13 mouse cellular contexts compared by ENCODE assay signal in the genomic region with DNA sequence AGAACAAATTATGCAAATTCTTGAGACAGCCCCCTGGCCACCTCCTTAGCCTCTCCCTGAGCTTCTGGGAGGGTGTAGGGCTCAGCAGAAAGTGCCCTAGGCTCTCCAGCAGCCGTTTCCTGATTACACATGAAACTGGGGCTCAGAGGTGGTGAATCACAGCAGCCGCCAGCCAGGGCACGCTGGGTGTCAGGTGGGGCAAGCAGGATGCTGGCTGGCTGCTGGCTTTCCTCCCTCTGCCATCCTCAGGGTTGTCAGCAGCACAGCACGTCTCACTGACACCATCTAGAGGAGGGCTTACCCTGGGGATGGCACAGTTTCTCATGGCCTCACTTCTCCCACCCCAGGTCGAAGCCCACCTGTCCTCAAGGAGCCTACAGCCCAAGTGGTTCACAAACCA. TPM values are rescaled to one million over a fixed set of nuclear protein-coding genes. Genes with fewer than 3 reads are reported as not detected.
DNase-seq lines count a peak whose midpoint lies in the region; ATAC-seq lines count a peak whose summit lies in the region.
"Had no signal": no experiment of that assay in that cellular context is flagged by ENCODE, and none has a peak within 500 bp of the region (broad histone marks: within the 10 kb centered on the region; RNA-seq: fewer than 3 reads in every experiment).

No protein-coding gene starts in this region.

- no peaks in the 10 kb centered on the region for H3K27me3 ChIP-seq in intestine, embryonic 14.5 days (replicated peaks; ENCODE audit: control insufficient read depth, insufficient read depth, low read length)
- H3K27me3 ChIP-seq in intestine, embryonic 16.5 days (replicated peaks; ENCODE audit: control insufficient read depth, insufficient read depth, low read length): no peaks in the 10 kb centered on the region
- H3K27me3 ChIP-seq in stomach, embryonic 15.5 days (replicated peaks): no peaks in the 10 kb centered on the region

- WGBS in intestine, embryonic 14.5 days: 23% methylated on average over 5 of the region's 5 CpGs
- WGBS in intestine, embryonic 16.5 days: 23% methylated on average over 5 of the region's 5 CpGs
- WGBS in stomach, embryonic 15.5 days: 27% methylated on average over 5 of the region's 5 CpGs

- no peaks in the 10 kb centered on the region for H3K36me3 ChIP-seq in intestine, embryonic 14.5 days (ENCODE audit: control insufficient read depth, insufficient read depth, low read length)
- H3K36me3 ChIP-seq in intestine, embryonic 16.5 days (ENCODE audit: control insufficient read depth, insufficient read depth, low read length): no peaks in the 10 kb centered on the region
- no peaks in the 10 kb centered on the region for H3K36me3 ChIP-seq in stomach, embryonic 15.5 days

- H3K4me1 ChIP-seq in intestine, embryonic 14.5 days (replicated peaks; ENCODE audit: control insufficient read depth, insufficient read depth, low read length): peaks cover 25% of the 10 kb centered on the region
- H3K4me1 ChIP-seq in intestine, embryonic 16.5 days (ENCODE audit: control insufficient read depth, insufficient read depth, low read length): peaks cover 37% of the 10 kb centered on the region
- H3K4me1 ChIP-seq in stomach, embryonic 15.5 days: peaks cover 40% of the 10 kb centered on the region

- DNase-seq in intestine, embryonic 14.5 days (ENCODE audit: low spot score): peak; percentile 57
- DNase-seq in A20 (ENCODE audit: low read depth, low spot score): peak; percentile 22
- DNase-seq in right cerebral cortex, postnatal 10 days (ENCODE audit: low spot score in 2 of 2): no peak
- no peak for DNase-seq in layer of hippocampus, adult 8-10 months (ENCODE audit: low spot score in 2 of 2)
- no peak for DNase-seq in left cerebral cortex, adult 9 months (ENCODE audit: low spot score in 2 of 2)
- DNase-seq: cerebellum, postnatal 14 days; kidney, adult 9 months had no signal

- no peak overlapping the region for H3K4me2 ChIP-seq in intestine, embryonic 14.5 days (ENCODE audit: low read length)
- H3K4me2 ChIP-seq in intestine, embryonic 16.5 days (ENCODE audit: low read depth, low read length): no peak overlapping the region
- H3K4me2 ChIP-seq in stomach, embryonic 15.5 days: no peak overlapping the region

- no peak overlapping the region for H3K4me3 ChIP-seq in intestine, embryonic 14.5 days (ENCODE audit: low read depth, low read length)
- H3K4me3 ChIP-seq in intestine, embryonic 16.5 days (ENCODE audit: low read length): no peak overlapping the region
- H3K4me3 ChIP-seq in stomach, embryonic 15.5 days (replicated peaks): no peak overlapping the region

- no peaks in the 10 kb centered on the region for H3K9me3 ChIP-seq in intestine, embryonic 14.5 days (ENCODE audit: control insufficient read depth, low read length)
- no peaks in the 10 kb centered on the region for H3K9me3 ChIP-seq in intestine, embryonic 16.5 days (ENCODE audit: control insufficient read depth, low read length)
- H3K9me3 ChIP-seq in stomach, embryonic 15.5 days: no peaks in the 10 kb centered on the region

- no peak for ATAC-seq in intestine, embryonic 14.5 days (replicated peaks; ENCODE audit: low FRiP score, low TSS enrichment, low read depth)
- no peak for ATAC-seq in intestine, embryonic 16.5 days
- peak; percentile 49 for ATAC-seq in activated CD4-positive, CD25-positive, alpha-beta regulatory T cell, adult 4 months
- no peak for ATAC-seq in stomach, embryonic 15.5 days (ENCODE audit: insufficient read depth, low FRiP score, low read depth)

- no peak overlapping the region for H3K27ac ChIP-seq in intestine, embryonic 14.5 days (ENCODE audit: low read depth)
- H3K27ac ChIP-seq in intestine, embryonic 16.5 days (ENCODE audit: low read length): no peak overlapping the region
- 0 out of 2 replicates have a peak overlapping the region, but pooled peaks have one; percentile 11 for H3K27ac ChIP-seq in stomach, embryonic 15.5 days

- H3K9ac ChIP-seq in intestine, embryonic 14.5 days (ENCODE audit: low read length): no peak overlapping the region
- no peak overlapping the region for H3K9ac ChIP-seq in intestine, embryonic 16.5 days (ENCODE audit: low read depth, low read length)
- no peak overlapping the region for H3K9ac ChIP-seq in stomach, embryonic 15.5 days

RNA-seq across cellular contexts. Expression of a gene that starts 14.1 kb away (rescaled TPM):
- polyA plus RNA-seq in intestine, embryonic 14.5 days (2014; fragmentation: Nextera tagmentation; extraction: Ambion mirVana): 44.9 and 45.7 TPM in 2 replicates
- 34.5 and 36.1 TPM in 2 replicates for polyA plus RNA-seq in intestine, embryonic 16.5 days (2015; fragmentation: Nextera tagmentation; extraction: Ambion mirVana)
- not detected for polyA plus RNA-seq in activated CD4-positive, CD25-positive, alpha-beta regulatory T cell, adult 4 months (2017; shearing (Covaris generic))
- polyA plus RNA-seq in stomach, embryonic 15.5 days (2015; fragmentation: Nextera tagmentation; extraction: Ambion mirVana): 54.1 and 62.1 TPM in 2 replicates
- 10 to 100 TPM; 14.5 to 18.7 (median 16.2) TPM for total RNA-seq in layer of hippocampus, adult 8-10 months (2022)

RNA-seq across cellular contexts. Expression of a gene that starts 25.5 kb away (rescaled TPM):
- 7.3 and 8.6 TPM in 2 replicates for polyA plus RNA-seq in intestine, embryonic 14.5 days (2014; fragmentation: Nextera tagmentation; extraction: Ambion mirVana)
- polyA plus RNA-seq in intestine, embryonic 16.5 days (2015; fragmentation: Nextera tagmentation; extraction: Ambion mirVana): 5.2 and 6.1 TPM in 2 replicates
- polyA plus RNA-seq in activated CD4-positive, CD25-positive, alpha-beta regulatory T cell, adult 4 months (2017; shearing (Covaris generic)): not detected
- 6.6 and 7.6 TPM in 2 replicates for polyA plus RNA-seq in stomach, embryonic 15.5 days (2015; fragmentation: Nextera tagmentation; extraction: Ambion mirVana)
- 1 to 10 TPM; 6.6 to 8.2 (median 6.9) TPM for total RNA-seq in layer of hippocampus, adult 8-10 months (2022)
- total RNA-seq: MEL had no signal

RNA-seq across cellular contexts. Expression of a gene that starts 27.0 kb away (rescaled TPM):
- polyA plus RNA-seq in intestine, embryonic 14.5 days (2014; fragmentation: Nextera tagmentation; extraction: Ambion mirVana): 776 and 848 TPM in 2 replicates
- 1,298 and 1,309 TPM in 2 replicates for polyA plus RNA-seq in intestine, embryonic 16.5 days (2015; fragmentation: Nextera tagmentation; extraction: Ambion mirVana)
- polyA plus RNA-seq in activated CD4-positive, CD25-positive, alpha-beta regulatory T cell, adult 4 months (2017; shearing (Covaris generic)): not detected
- polyA plus RNA-seq in stomach, embryonic 15.5 days (2015; fragmentation: Nextera tagmentation; extraction: Ambion mirVana): 210 and 299 TPM in 2 replicates
- total RNA-seq in layer of hippocampus, adult 8-10 months (2022): not detected
- total RNA-seq: gastrocnemius, postnatal 4 days; MEL had no signal
- polyA plus RNA-seq: limb, embryonic 11.5 days had no signal

RNA-seq across cellular contexts. Expression of a gene that starts 48.7 kb away (rescaled TPM):
- 38.1 and 44.4 TPM in 2 replicates for polyA plus RNA-seq in intestine, embryonic 14.5 days (2014; fragmentation: Nextera tagmentation; extraction: Ambion mirVana)
- 56.3 and 57.4 TPM in 2 replicates for polyA plus RNA-seq in intestine, embryonic 16.5 days (2015; fragmentation: Nextera tagmentation; extraction: Ambion mirVana)
- polyA plus RNA-seq in activated CD4-positive, CD25-positive, alpha-beta regulatory T cell, adult 4 months (2017; shearing (Covaris generic)): 10 to 100 TPM; 13.8 to 18.1 TPM
- polyA plus RNA-seq in stomach, embryonic 15.5 days (2015; fragmentation: Nextera tagmentation; extraction: Ambion mirVana): 47.1 TPM in 2 replicates
- 10 to 100 TPM; 59.2 to 63.9 (median 62.6) TPM for total RNA-seq in layer of hippocampus, adult 8-10 months (2022)

RNA-seq across cellular contexts. Expression of a gene that starts 55.0 kb away (rescaled TPM):
- polyA plus RNA-seq in intestine, embryonic 14.5 days (2014; fragmentation: Nextera tagmentation; extraction: Ambion mirVana): 18.4 and 19.1 TPM in 2 replicates
- 17.2 and 18.2 TPM in 2 replicates for polyA plus RNA-seq in intestine, embryonic 16.5 days (2015; fragmentation: Nextera tagmentation; extraction: Ambion mirVana)
- polyA plus RNA-seq in activated CD4-positive, CD25-positive, alpha-beta regulatory T cell, adult 4 months (2017; shearing (Covaris generic)): 10 to 100 TPM; 47.5 to 55.4 TPM
- polyA plus RNA-seq in stomach, embryonic 15.5 days (2015; fragmentation: Nextera tagmentation; extraction: Ambion mirVana): 18.0 and 21.1 TPM in 2 replicates
- 10 to 100 TPM in 1 of 4 experiments, 1 to 10 TPM in 3; 6.5 to 11.2 (median 8.1) TPM for total RNA-seq in layer of hippocampus, adult 8-10 months (2022)

Comparison
In these comparisons a context has a peak if more than half of its experiments do, and no peak if none do; other contexts are left out.
1. DNase-seq: peak in intestine, embryonic 14.5 days (single experiment) and A20 (single experiment); none in right cerebral cortex, postnatal 10 days (0 of 2), layer of hippocampus, adult 8-10 months (0 of 2) and left cerebral cortex, adult 9 months (0 of 2).
2. RNA of a gene that starts 14.1 kb away (polyA plus RNA-seq): 54.1 to 62.1 TPM in stomach, embryonic 15.5 days, 44.9 to 45.7 TPM in intestine, embryonic 14.5 days and 34.5 to 36.1 TPM in intestine, embryonic 16.5 days; not detected in activated CD4-positive, CD25-positive, alpha-beta regulatory T cell, adult 4 months; every median in the first group is over 10 times any median in the second.
3. RNA of a gene that starts 27.0 kb away (polyA plus RNA-seq): 1,298 to 1,309 TPM in intestine, embryonic 16.5 days, 776 to 848 TPM in intestine, embryonic 14.5 days and 210 to 299 TPM in stomach, embryonic 15.5 days; not detected in activated CD4-positive, CD25-positive, alpha-beta regulatory T cell, adult 4 months; every median in the first group is over 100 times any median in the second.